Mouse (Mus musculus) erythroid progenitor cell, adult 5-6 weeks (primary cell): Measurements from ENCODE around the gene Pde4d. TPM values are rescaled to one million over a fixed set of nuclear protein-coding genes. Genes with fewer than 3 reads are reported as not detected.

ENCODE experiments used
- ATAC-seq: replicated peaks from 2 replicates; pipeline ENCODE4 v1.8.0; 2016; ENCODE audit warnings: moderate number of reproducible peaks, mild to moderate bottlenecking, moderate TSS enrichment, inconsistent platforms; ENCODE audit not compliant: poor library complexity, low FRiP score, severe bottlenecking
- total RNA-seq, 2 experiments: library from RNA; stranded (forward) in 1 of 2; stranded (reverse) in 1 of 2; fragments of 150-400 nt in 1 of 2; fragments of 186-747, 209-891 nt in 1 of 2; gene quantifications; 2 replicates each; pipeline versions ENCODE4 v1.2.3 to v1.2.4; 2015 to 2017; ENCODE audit warnings: low replicate concordance in 2 of 2

Pde4d gene
- total RNA-seq, 2 experiments from 2014 or later: 61.3 to 82.2 TPM

- no peak for ATAC-seq
Measured at GRCm38 (mm10) chr13:109211941-109212487, 762.3 kb downstream of the Pde4d start.

- ATAC-seq: no peak
Measured at GRCm38 (mm10) chr13:109212788-109213473, 763.2 kb downstream of the Pde4d start.

GRCm38 (mm10) chr13:109219019-109219725 lies 769.4 kb downstream of the Pde4d start:
- ATAC-seq: no peak

GRCm38 (mm10) chr13:109228967-109229617 lies 779.3 kb downstream of the Pde4d start:
- ATAC-seq: 0 out of 2 replicates have a peak, but pooled peaks have one; percentile 39

- ATAC-seq: no peak
Measured at GRCm38 (mm10) chr13:109229618-109230334, 780.0 kb downstream of the Pde4d start.

GRCm38 (mm10) chr13:109230335-109230987 lies 780.7 kb downstream of the Pde4d start:
- no peak for ATAC-seq

GRCm38 (mm10) chr13:109231848-109232460 lies 782.2 kb downstream of the Pde4d start:
- no peak for ATAC-seq

GRCm38 (mm10) chr13:109232531-109232930 lies 782.8 kb downstream of the Pde4d start:
- ATAC-seq: no peak

GRCm38 (mm10) chr13:109233911-109234613 lies 784.3 kb downstream of the Pde4d start:
- no peak for ATAC-seq

GRCm38 (mm10) chr13:109236047-109236446 lies 786.3 kb downstream of the Pde4d start:
- ATAC-seq: no peak

GRCm38 (mm10) chr13:109238670-109239069 lies 788.9 kb downstream of the Pde4d start:
- ATAC-seq: no peak

- ATAC-seq: no peak
Measured at GRCm38 (mm10) chr13:109239296-109239695, 789.5 kb downstream of the Pde4d start.

GRCm38 (mm10) chr13:109242456-109243050 lies 792.8 kb downstream of the Pde4d start:
- ATAC-seq: no peak

GRCm38 (mm10) chr13:109243160-109243559 lies 793.4 kb downstream of the Pde4d start:
- no peak for ATAC-seq

- no peak for ATAC-seq
Measured at GRCm38 (mm10) chr13:109247061-109247460, 797.3 kb downstream of the Pde4d start.

- ATAC-seq: no peak
Measured at GRCm38 (mm10) chr13:109249315-109249714, 799.6 kb downstream of the Pde4d start.

GRCm38 (mm10) chr13:109255634-109256033 lies 805.9 kb downstream of the Pde4d start:
- ATAC-seq: no peak

- ATAC-seq: no peak
Measured at GRCm38 (mm10) chr13:109260220-109260795, 810.6 kb downstream of the Pde4d start.
